Mouse (Mus musculus): Measurements from ENCODE around the gene Spata13. TPM values are rescaled to one million over a fixed set of nuclear protein-coding genes. Genes with fewer than 3 reads are reported as not detected.

Spata13 gene
- polyA plus RNA-seq, 1 experiment from 2014 or later: 16.1 TPM

DNA sequence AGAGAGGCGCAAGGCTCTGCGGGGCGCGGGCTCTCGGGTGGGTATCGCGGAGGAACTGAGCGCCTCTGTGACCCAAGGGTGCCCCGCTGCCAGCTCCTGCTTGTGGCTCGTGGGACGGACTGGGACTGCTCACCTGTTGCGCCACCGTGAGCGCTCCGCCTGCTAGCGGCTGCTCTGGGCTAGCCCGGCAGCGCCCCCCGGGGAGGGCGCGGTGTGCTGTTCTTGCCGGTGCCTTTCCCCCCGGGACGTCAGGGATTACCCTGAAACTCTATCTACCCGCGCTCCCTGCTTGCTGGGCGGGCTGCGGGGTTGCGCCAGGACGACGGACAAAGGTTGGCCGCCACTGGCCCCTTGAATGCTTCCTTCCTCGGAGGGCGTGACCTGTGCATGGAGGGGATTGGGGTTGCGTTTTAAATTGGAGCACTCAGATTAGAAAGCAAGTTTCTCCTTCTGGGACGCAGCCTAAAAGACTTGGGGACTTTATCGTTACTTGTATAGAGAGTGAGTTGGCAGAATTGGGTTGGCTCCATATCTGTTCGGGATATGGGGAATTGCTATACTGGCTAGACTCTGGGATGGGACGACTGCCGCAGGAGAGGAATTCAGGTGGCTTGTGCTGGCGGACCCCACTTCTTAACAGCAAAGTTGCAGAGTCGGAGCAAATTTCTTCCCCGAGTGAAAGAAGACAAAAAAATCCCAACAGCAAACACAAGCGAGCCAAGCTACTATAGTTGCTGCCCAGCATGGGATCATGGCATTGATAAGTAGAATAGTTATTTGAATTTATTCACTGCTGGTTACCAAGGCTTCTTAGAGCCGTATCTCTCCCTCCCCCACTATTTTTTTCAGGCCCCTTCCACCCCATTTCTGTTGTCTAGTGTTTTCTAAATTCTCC lies 1.3 kb downstream of the Spata13 start:
- Histone ChIP-seq H3K4me3 (ENCODE audit: low read depth, low read length) (peak overlapping the region; percentile 61), H3K4me1 (ENCODE audit: control insufficient read depth, insufficient read depth, low read length) (peaks cover 11% of the 10 kb centered on the region; the same call in 1 of the 2 replicates), H3K9ac (ENCODE audit: low read length) (peak overlapping the region; percentile 56), H3K36me3 (ENCODE audit: control insufficient read depth, insufficient read depth, low read length) (no peaks in the 10 kb centered on the region), H3K4me2 (ENCODE audit: low read depth, severe bottlenecking) (peak overlapping the region; percentile 97), H3K9me3 (ENCODE audit: control insufficient read depth, low read length) (no peaks in the 10 kb centered on the region), H3K27ac (replicated peaks; ENCODE audit: low read depth, low read length) (0 out of 2 replicates have a peak overlapping the region, but pooled peaks have one; percentile 18), H3K27me3 (ENCODE audit: control insufficient read depth, insufficient read depth, low read length) (no peaks in the 10 kb centered on the region)
- peak; percentile 70 for ATAC-seq (ENCODE audit: insufficient number of reproducible peaks, low FRiP score, low TSS enrichment, low read depth)
- under 1% methylated on average over 45 of the region's 45 CpGs for WGBS
- no peak for DNase-seq (ENCODE audit: low spot score)

DNA sequence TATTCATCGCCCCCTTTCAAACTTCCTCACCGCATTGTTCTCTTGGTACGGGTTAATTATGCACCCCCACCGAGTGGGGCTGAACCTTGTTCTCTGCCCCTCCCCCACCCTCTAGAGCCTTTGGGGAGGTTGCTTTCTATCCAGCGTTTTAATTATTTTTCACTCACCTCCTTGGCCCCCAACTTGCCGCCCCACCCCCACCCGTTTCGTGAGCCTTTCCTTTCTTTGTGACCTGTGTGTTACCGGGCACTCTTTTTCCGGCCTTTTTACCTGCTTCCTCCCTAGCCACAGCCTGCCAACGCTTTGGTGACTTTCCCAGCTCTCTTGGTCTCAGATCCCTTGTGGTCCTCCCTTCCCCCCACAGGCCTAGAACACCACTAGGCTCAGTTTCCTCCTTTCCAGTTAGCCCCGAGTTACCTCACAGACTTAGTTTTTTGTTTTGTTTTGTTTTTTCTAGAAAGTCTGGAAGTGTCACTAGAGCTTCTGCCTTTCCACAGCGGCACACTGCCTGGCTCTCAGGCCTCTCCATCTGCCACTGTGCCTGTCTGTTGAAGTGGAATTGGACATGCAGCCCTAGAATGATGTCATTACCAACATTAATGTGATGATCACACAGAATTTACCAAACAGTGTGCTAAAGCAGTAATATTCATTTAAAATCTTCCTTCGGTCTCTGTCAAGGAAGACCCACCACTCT lies 2.3 kb downstream of the Spata13 start:
- WGBS: 8% methylated on average over 14 of the region's 14 CpGs
- ATAC-seq (ENCODE audit: insufficient number of reproducible peaks, low FRiP score, low TSS enrichment, low read depth): no peak
- H3K9ac ChIP-seq (ENCODE audit: low read length): no peak overlapping the region
- no peaks in the 10 kb centered on the region for H3K9me3 ChIP-seq (ENCODE audit: control insufficient read depth, low read length)
- peak overlapping the region; percentile 97 for H3K4me2 ChIP-seq (ENCODE audit: low read depth, severe bottlenecking)
- H3K27ac ChIP-seq (replicated peaks; ENCODE audit: low read depth, low read length): no peak overlapping the region
- H3K36me3 ChIP-seq (ENCODE audit: control insufficient read depth, insufficient read depth, low read length): no peaks in the 10 kb centered on the region
- H3K4me3 ChIP-seq (ENCODE audit: low read depth, low read length): peak overlapping the region; percentile 61
- no peaks in the 10 kb centered on the region for H3K27me3 ChIP-seq (ENCODE audit: control insufficient read depth, insufficient read depth, low read length)
- peaks cover 11% of the 10 kb centered on the region; the same call in 1 of the 2 replicates for H3K4me1 ChIP-seq (ENCODE audit: control insufficient read depth, insufficient read depth, low read length)
- DNase-seq (ENCODE audit: low spot score): no peak

DNA sequence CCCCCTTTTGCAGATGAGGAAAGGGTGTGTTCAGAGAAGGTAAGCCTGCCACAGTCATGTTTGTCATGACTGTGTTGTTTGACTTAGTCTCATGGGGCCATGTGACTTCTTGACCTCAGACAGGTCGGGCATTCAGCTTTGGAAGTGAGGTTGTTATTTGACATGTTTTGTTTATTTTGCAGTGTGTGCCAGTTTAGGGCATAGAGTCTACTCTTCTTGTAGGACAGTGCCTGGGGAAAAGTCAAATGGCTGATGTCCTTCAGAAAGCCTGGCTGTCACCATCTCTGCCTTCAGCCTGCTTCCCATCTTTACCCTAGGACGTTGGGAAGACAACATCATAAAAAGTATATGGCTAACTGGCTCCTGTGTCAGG lies 2.8 kb downstream of the Spata13 start:
- Histone ChIP-seq H3K4me2 (ENCODE audit: low read depth, severe bottlenecking) (no peak overlapping the region), H3K9ac (ENCODE audit: low read length) (no peak overlapping the region), H3K4me3 (ENCODE audit: low read depth, low read length) (no peak overlapping the region), H3K27ac (replicated peaks; ENCODE audit: low read depth, low read length) (no peak overlapping the region), H3K4me1 (ENCODE audit: control insufficient read depth, insufficient read depth, low read length) (peaks cover 11% of the 10 kb centered on the region; the same call in 1 of the 2 replicates), H3K9me3 (ENCODE audit: control insufficient read depth, low read length) (no peaks in the 10 kb centered on the region), H3K27me3 (ENCODE audit: control insufficient read depth, insufficient read depth, low read length) (no peaks in the 10 kb centered on the region), H3K36me3 (ENCODE audit: control insufficient read depth, insufficient read depth, low read length) (no peaks in the 10 kb centered on the region)
- DNase-seq (ENCODE audit: low spot score) (no peak), ATAC-seq (ENCODE audit: insufficient number of reproducible peaks, low FRiP score, low TSS enrichment, low read depth) (no peak)
- 33% methylated on average over 2 of the region's 2 CpGs for WGBS

DNA sequence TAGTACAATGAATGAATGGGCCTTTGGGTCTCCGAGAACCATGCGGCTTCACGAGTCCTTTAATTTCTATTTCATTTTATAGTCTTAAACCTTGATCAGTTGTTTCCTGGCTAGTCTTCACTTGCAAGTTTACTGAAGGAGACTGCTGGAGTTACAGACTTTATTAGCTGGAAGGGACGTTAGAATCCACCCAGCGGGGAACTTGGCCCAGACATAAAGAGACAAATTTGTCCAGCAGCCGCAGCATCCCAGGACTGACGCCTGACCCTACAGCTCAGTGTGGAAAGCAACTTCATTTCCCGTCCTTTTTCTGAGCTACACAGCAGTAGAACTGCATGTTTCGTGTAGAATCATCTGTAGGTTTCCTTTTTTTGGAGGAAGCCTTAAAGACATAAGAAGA lies 3.2 kb downstream of the Spata13 start:
- no peak overlapping the region for H3K9ac ChIP-seq (ENCODE audit: low read length)
- H3K4me3 ChIP-seq (ENCODE audit: low read depth, low read length): no peak overlapping the region
- no peaks in the 10 kb centered on the region for H3K9me3 ChIP-seq (ENCODE audit: control insufficient read depth, low read length)
- H3K36me3 ChIP-seq (ENCODE audit: control insufficient read depth, insufficient read depth, low read length): no peaks in the 10 kb centered on the region
- H3K27me3 ChIP-seq (ENCODE audit: control insufficient read depth, insufficient read depth, low read length): no peaks in the 10 kb centered on the region
- DNase-seq (ENCODE audit: low spot score) (no peak), ATAC-seq (ENCODE audit: insufficient number of reproducible peaks, low FRiP score, low TSS enrichment, low read depth) (no peak)
- H3K4me1 ChIP-seq (ENCODE audit: control insufficient read depth, insufficient read depth, low read length): peaks cover 11% of the 10 kb centered on the region; the same call in 1 of the 2 replicates
- H3K27ac ChIP-seq (replicated peaks; ENCODE audit: low read depth, low read length): no peak overlapping the region
- 63% methylated on average over 9 of the region's 9 CpGs for WGBS
- no peak overlapping the region for H3K4me2 ChIP-seq (ENCODE audit: low read depth, severe bottlenecking)

DNA sequence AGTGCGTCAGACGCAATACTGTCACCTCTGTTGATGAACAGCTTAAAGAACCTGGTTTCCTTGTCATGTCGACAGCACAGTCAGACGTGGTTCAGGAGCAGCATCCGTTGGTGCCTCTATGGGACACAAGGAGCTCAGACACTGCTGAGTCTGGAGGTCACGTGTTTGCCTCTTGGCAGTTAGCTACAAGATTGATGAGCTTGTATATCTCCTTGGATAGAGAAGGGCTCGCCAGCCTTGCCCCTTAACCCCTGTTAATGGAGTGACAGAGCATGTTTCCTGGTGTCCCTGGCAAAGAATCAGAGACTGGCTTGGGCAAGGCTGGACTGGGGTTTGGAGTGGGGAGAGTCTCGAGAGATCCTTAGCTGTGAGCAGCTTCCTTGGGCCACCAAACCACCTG lies 4.4 kb downstream of the Spata13 start:
- Histone ChIP-seq H3K9ac (ENCODE audit: low read length) (no peak overlapping the region), H3K9me3 (ENCODE audit: control insufficient read depth, low read length) (no peaks in the 10 kb centered on the region), H3K27ac (replicated peaks; ENCODE audit: low read depth, low read length) (no peak overlapping the region), H3K4me3 (ENCODE audit: low read depth, low read length) (no peak overlapping the region), H3K27me3 (ENCODE audit: control insufficient read depth, insufficient read depth, low read length) (no peaks in the 10 kb centered on the region), H3K4me2 (ENCODE audit: low read depth, severe bottlenecking) (no peak overlapping the region), H3K36me3 (ENCODE audit: control insufficient read depth, insufficient read depth, low read length) (no peaks in the 10 kb centered on the region), H3K4me1 (ENCODE audit: control insufficient read depth, insufficient read depth, low read length) (peaks cover 13% of the 10 kb centered on the region; the same call in 1 of the 2 replicates)
- no peak for DNase-seq (ENCODE audit: low spot score)
- 34% methylated on average over 8 of the region's 8 CpGs for WGBS
- no peak for ATAC-seq (ENCODE audit: insufficient number of reproducible peaks, low FRiP score, low TSS enrichment, low read depth)

DNA sequence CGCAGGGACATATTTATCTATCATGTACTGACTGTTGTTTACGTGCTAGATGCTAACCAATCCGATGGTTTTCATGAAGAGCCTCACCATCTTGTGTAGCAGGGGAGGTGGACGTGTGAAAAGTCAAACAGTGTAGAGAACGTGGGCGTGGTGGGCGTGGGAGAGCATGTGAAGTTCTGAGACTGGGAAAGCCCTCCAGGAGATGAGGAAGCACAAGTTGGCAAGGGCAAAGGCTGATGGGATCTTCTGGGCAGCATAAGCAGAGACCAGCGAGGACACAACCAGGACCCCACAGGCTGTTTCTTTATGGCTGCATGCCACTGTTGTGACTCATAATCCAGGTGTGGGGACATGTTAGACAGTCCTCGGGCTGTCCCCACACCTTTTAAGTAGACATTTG lies 5.4 kb downstream of the Spata13 start:
- Histone ChIP-seq H3K9me3 (ENCODE audit: control insufficient read depth, low read length) (no peaks in the 10 kb centered on the region), H3K27me3 (ENCODE audit: control insufficient read depth, insufficient read depth, low read length) (no peaks in the 10 kb centered on the region), H3K4me2 (ENCODE audit: low read depth, severe bottlenecking) (no peak overlapping the region), H3K4me1 (ENCODE audit: control insufficient read depth, insufficient read depth, low read length) (peaks cover 14% of the 10 kb centered on the region; the same call in 1 of the 2 replicates), H3K9ac (ENCODE audit: low read length) (no peak overlapping the region), H3K4me3 (ENCODE audit: low read depth, low read length) (no peak overlapping the region), H3K27ac (replicated peaks; ENCODE audit: low read depth, low read length) (no peak overlapping the region), H3K36me3 (ENCODE audit: control insufficient read depth, insufficient read depth, low read length) (no peaks in the 10 kb centered on the region)
- DNase-seq (ENCODE audit: low spot score) (no peak), ATAC-seq (ENCODE audit: insufficient number of reproducible peaks, low FRiP score, low TSS enrichment, low read depth) (no peak)
- 86% methylated on average over 9 of the region's 9 CpGs for WGBS

DNA sequence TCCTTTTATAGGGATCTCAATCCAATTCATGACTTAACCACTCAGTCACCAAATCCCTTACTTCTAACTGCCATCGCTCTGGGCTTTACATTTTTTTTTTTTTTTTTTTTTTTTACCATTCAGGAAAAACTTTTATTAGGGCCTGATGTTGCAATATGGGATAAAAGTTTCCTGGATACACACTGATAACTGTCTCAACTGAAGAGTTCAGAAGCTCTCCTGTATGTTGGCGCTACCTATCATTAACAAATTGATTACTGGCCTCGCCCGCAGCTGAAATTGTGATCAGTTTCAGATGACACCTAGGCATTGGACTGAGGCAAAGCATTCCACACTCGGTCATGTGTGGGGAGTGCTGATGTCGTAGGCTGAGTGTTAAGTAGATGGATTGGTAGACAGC lies 7.3 kb downstream of the Spata13 start:
- DNase-seq (ENCODE audit: low spot score) (no peak), ATAC-seq (ENCODE audit: insufficient number of reproducible peaks, low FRiP score, low TSS enrichment, low read depth) (no peak)
- Histone ChIP-seq H3K4me2 (ENCODE audit: low read depth, severe bottlenecking) (no peak overlapping the region), H3K27me3 (ENCODE audit: control insufficient read depth, insufficient read depth, low read length) (no peaks in the 10 kb centered on the region), H3K4me1 (ENCODE audit: control insufficient read depth, insufficient read depth, low read length) (peaks cover 10% of the 10 kb centered on the region; the same call in 1 of the 2 replicates), H3K4me3 (ENCODE audit: low read depth, low read length) (no peak overlapping the region), H3K27ac (replicated peaks; ENCODE audit: low read depth, low read length) (no peak overlapping the region), H3K9ac (ENCODE audit: low read length) (no peak overlapping the region), H3K36me3 (ENCODE audit: control insufficient read depth, insufficient read depth, low read length) (no peaks in the 10 kb centered on the region), H3K9me3 (ENCODE audit: control insufficient read depth, low read length) (no peaks in the 10 kb centered on the region)
- 75% methylated on average over 6 of the region's 6 CpGs for WGBS

DNA sequence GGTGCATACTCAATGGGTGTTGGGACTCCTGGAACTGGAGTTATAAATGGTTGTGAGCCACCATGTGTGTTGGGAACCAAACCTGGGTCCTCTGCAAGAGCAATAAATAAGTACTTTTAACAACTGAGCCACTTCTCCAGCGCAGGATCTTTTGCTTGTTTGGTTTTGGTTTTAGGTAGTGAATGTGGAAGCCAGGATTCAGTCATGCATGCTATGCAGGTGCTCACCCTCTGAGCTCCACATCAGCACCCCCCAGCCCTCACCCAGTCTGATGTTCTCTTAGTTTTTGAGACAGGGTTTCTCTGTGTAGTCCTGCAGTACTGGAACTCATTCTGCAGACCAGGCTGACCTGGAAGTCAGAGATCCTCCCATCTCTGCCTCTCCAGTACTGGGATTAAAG lies 8.3 kb downstream of the Spata13 start:
- Histone ChIP-seq H3K36me3 (ENCODE audit: control insufficient read depth, insufficient read depth, low read length) (no peaks in the 10 kb centered on the region), H3K4me3 (ENCODE audit: low read depth, low read length) (no peak overlapping the region), H3K27me3 (ENCODE audit: control insufficient read depth, insufficient read depth, low read length) (no peaks in the 10 kb centered on the region), H3K4me2 (ENCODE audit: low read depth, severe bottlenecking) (no peak overlapping the region), H3K4me1 (ENCODE audit: control insufficient read depth, insufficient read depth, low read length) (0 out of 2 replicates have a peak, but pooled peaks cover 2% of the 10 kb centered on the region), H3K9me3 (ENCODE audit: control insufficient read depth, low read length) (no peaks in the 10 kb centered on the region), H3K9ac (ENCODE audit: low read length) (no peak overlapping the region), H3K27ac (replicated peaks; ENCODE audit: low read depth, low read length) (no peak overlapping the region)
- 92% methylated on average over 1 of the region's 1 CpGs for WGBS
- no peak for ATAC-seq (ENCODE audit: insufficient number of reproducible peaks, low FRiP score, low TSS enrichment, low read depth)
- no peak for DNase-seq (ENCODE audit: low spot score)

Data from limb, embryonic 11.5 days (tissue).